25 mouse cellular contexts compared by ENCODE assay signal in genomic region chr7:133551000-133551399, GRCm38 (mm10). TPM values are rescaled to one million over a fixed set of nuclear protein-coding genes. Genes with fewer than 3 reads are reported as not detected.
"Had no signal": no experiment of that assay in that cellular context is flagged by ENCODE, and none has a peak within 500 bp of the region (broad histone marks: within the 10 kb centered on the region; RNA-seq: fewer than 3 reads in every experiment).

No protein-coding gene starts in this region.

- DNase-seq: kidney, adult 18-20 months; kidney, adult 9 months; kidney, postnatal 14 days; kidney, postnatal 4 days; left cerebral cortex, postnatal 4 days; lung, embryonic 14.5 days; thymus, postnatal 25 days had no signal

- ATAC-seq: intestine, embryonic 16.5 days; lung, postnatal 0 days; midbrain, embryonic 15.5 days had no signal

- H3K27ac ChIP-seq: limb, embryonic 12.5 days; limb, embryonic 15.5 days; macrophage; midbrain, embryonic 12.5 days; midbrain, embryonic 15.5 days; neural tube, embryonic 12.5 days; neural tube, embryonic 15.5 days had no signal

- H3K4me2 ChIP-seq: limb, embryonic 12.5 days; limb, embryonic 15.5 days; lung, embryonic 14.5 days; midbrain, embryonic 12.5 days; midbrain, embryonic 15.5 days; neural tube, embryonic 12.5 days; neural tube, embryonic 15.5 days had no signal

- H3K9me3 ChIP-seq: limb, embryonic 15.5 days; midbrain, embryonic 12.5 days; midbrain, embryonic 15.5 days; neural tube, embryonic 12.5 days; neural tube, embryonic 15.5 days had no signal

- H3K36me3 ChIP-seq: limb, embryonic 12.5 days; limb, embryonic 15.5 days; midbrain, embryonic 12.5 days; midbrain, embryonic 15.5 days; neural tube, embryonic 12.5 days; neural tube, embryonic 15.5 days had no signal

- H3K9ac ChIP-seq: limb, embryonic 12.5 days; limb, embryonic 15.5 days; lung, embryonic 14.5 days; midbrain, embryonic 12.5 days; midbrain, embryonic 15.5 days; neural tube, embryonic 12.5 days; neural tube, embryonic 15.5 days had no signal

- H3K4me1 ChIP-seq: limb, embryonic 12.5 days; limb, embryonic 15.5 days; midbrain, embryonic 12.5 days; midbrain, embryonic 15.5 days; neural tube, embryonic 12.5 days; neural tube, embryonic 15.5 days had no signal

- H3K27me3 ChIP-seq: limb, embryonic 12.5 days; limb, embryonic 15.5 days; midbrain, embryonic 12.5 days; midbrain, embryonic 15.5 days; neural tube, embryonic 12.5 days; neural tube, embryonic 15.5 days had no signal

- H3K4me3 ChIP-seq: limb, embryonic 12.5 days; limb, embryonic 15.5 days; midbrain, embryonic 12.5 days; midbrain, embryonic 15.5 days; neural tube, embryonic 12.5 days; neural tube, embryonic 15.5 days had no signal

RNA-seq across cellular contexts. Expression of gene Tex36, which starts 51.0 kb away (rescaled TPM):
- total RNA-seq: layer of hippocampus, adult 18-20 months; layer of hippocampus, postnatal 14 days; left cerebral cortex, adult 8-10 months; left cerebral cortex, postnatal 14 days; left cerebral cortex, postnatal 4 days; megakaryocyte, adult 5-6 weeks had no signal
- polyA plus RNA-seq: kidney, embryonic 16.5 days; limb, embryonic 12.5 days; limb, embryonic 15.5 days; lung, postnatal 0 days; macrophage; midbrain, embryonic 12.5 days; midbrain, embryonic 15.5 days; neural tube, embryonic 12.5 days; neural tube, embryonic 15.5 days; small intestine, adult 2 months; spleen, adult 2 months; thymus, postnatal 0 days had no signal
